Mouse (Mus musculus): ENCODE data around the gene Pla2g2d. TPM values are rescaled to one million over a fixed set of nuclear protein-coding genes. Genes with fewer than 3 reads are reported as not detected.

Gene Pla2g2d
- polyA plus RNA-seq (2016; fragmentation: Nextera tagmentation; extraction: Ambion mirVana): 0.05 and 0.06 TPM in 2 replicates

DNA sequence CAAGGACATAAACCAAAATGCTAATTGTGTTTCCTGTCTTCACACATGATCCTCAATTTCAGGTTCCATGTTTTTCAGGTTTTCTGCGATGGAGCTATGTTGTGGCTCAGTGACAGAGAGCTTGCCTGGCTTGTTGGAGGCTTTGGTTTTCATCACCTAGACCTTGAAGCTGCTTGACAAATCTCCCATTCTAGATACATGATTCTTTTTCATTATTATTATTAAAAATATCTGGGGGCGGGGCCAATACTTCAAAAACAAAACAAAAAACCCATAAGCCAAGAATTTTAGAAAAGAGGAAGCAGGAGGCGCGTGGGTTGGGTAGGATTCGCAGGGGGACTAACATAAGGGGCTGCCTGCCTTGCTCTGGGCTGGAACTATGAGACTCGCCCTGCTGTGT, at the start of gene Pla2g2d:
TSS of gene Pla2g2d (plus strand) at position 301 of the 400 bp plus-strand sequence.
- WGBS (ENCODE audit: insufficient replicate concordance): 47% methylated on average over 6 of the region's 6 CpGs
- Histone ChIP-seq H3K27ac (no peak within 1 kb of the TSS), H3K9ac (no peak within 1 kb of the TSS), H3K4me1 (no peaks in the 10 kb centered on the region), H3K9me3 (replicated peaks) (no peaks in the 10 kb centered on the region), H3K4me2 (no peak within 1 kb of the TSS), H3K27me3 (replicated peaks) (peaks cover 22% of the 10 kb centered on the region; the same call in 1 of the 2 replicates), H3K4me3 (no peak within 1 kb of the TSS), H3K36me3 (no peaks in the 10 kb centered on the region)
- ATAC-seq: no peak

- H3K4me2 ChIP-seq: no peak overlapping the region
- 47% methylated on average over 5 of the region's 5 CpGs for WGBS (ENCODE audit: insufficient replicate concordance)
- peak; percentile 18; the same call in 1 of the 2 replicates for ATAC-seq
- H3K27me3 ChIP-seq (replicated peaks): peaks cover 62% of the 10 kb centered on the region
- no peak overlapping the region for H3K9ac ChIP-seq
- no peaks in the 10 kb centered on the region for H3K9me3 ChIP-seq (replicated peaks)
- H3K4me3 ChIP-seq: no peak overlapping the region
- H3K36me3 ChIP-seq: no peaks in the 10 kb centered on the region
- no peak overlapping the region; the same call in 1 of the 2 replicates for H3K27ac ChIP-seq
- peaks cover 18% of the 10 kb centered on the region; the same call in 1 of the 2 replicates for H3K4me1 ChIP-seq
Observed at GRCm38 (mm10) chr4:138725751-138726150, 49.8 kb upstream of the Pla2g2d start.

GRCm38 (mm10) chr4:138729018-138729703, 46.4 kb upstream of the Pla2g2d start:
- H3K9ac ChIP-seq: no peak overlapping the region
- H3K9me3 ChIP-seq (replicated peaks): no peaks in the 10 kb centered on the region
- H3K27me3 ChIP-seq (replicated peaks): peaks cover 40% of the 10 kb centered on the region
- no peak overlapping the region for H3K27ac ChIP-seq
- no peak overlapping the region for H3K4me3 ChIP-seq
- no peak overlapping the region for H3K4me2 ChIP-seq
- ATAC-seq: no peak
- H3K4me1 ChIP-seq: peaks cover 13% of the 10 kb centered on the region; the same call in 1 of the 2 replicates
- WGBS (ENCODE audit: insufficient replicate concordance): 45% methylated on average over 9 of the region's 9 CpGs
- no peaks in the 10 kb centered on the region for H3K36me3 ChIP-seq

DNA sequence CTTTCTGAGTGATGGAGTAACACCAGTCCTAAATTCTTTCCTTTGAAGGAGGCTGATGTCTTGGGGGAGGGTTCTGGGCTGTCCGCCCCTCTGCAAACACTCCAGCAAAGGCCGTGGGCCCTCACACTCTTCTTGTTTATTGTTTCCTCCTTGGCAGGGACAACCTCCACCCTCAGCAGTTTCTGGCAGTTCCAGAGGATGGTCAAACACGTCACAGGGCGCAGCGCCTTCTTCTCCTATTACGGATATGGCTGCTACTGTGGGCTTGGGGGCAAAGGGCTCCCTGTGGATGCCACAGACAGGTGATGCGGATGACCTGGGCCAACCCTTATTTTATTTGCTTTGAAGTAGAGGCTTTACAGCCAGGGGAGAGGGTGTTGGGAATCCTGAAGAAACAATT, 41.4 kb upstream of the Pla2g2d start:
- Histone ChIP-seq H3K9me3 (replicated peaks) (no peaks in the 10 kb centered on the region), H3K36me3 (no peaks in the 10 kb centered on the region), H3K4me1 (no peaks in the 10 kb centered on the region), H3K9ac (no peak overlapping the region), H3K4me2 (no peak overlapping the region), H3K4me3 (no peak overlapping the region), H3K27ac (no peak overlapping the region), H3K27me3 (replicated peaks) (0 out of 2 replicates have a peak, but pooled peaks cover 7% of the 10 kb centered on the region)
- no peak for ATAC-seq
- 58% methylated on average over 7 of the region's 7 CpGs for WGBS (ENCODE audit: insufficient replicate concordance)

- Histone ChIP-seq H3K4me1 (no peaks in the 10 kb centered on the region), H3K27ac (no peak overlapping the region), H3K9me3 (replicated peaks) (no peaks in the 10 kb centered on the region), H3K36me3 (no peaks in the 10 kb centered on the region), H3K9ac (no peak overlapping the region), H3K27me3 (replicated peaks) (0 out of 2 replicates have a peak, but pooled peaks cover 7% of the 10 kb centered on the region), H3K4me2 (no peak overlapping the region), H3K4me3 (no peak overlapping the region)
- no peak for ATAC-seq
- WGBS (ENCODE audit: insufficient replicate concordance): 82% methylated on average over 4 of the region's 4 CpGs
Observed at GRCm38 (mm10) chr4:138734863-138735262, 40.7 kb upstream of the Pla2g2d start.

GRCm38 (mm10) chr4:138737031-138737430, 38.5 kb upstream of the Pla2g2d start, which contains the start of gene Ubxn10:
Gene Ubxn10, minus strand, starts transcription at chr4:138737167.
- H3K9me3 ChIP-seq (replicated peaks): no peaks in the 10 kb centered on the region
- no peak within 1 kb of the TSS for H3K4me2 ChIP-seq
- no peaks in the 10 kb centered on the region for H3K4me1 ChIP-seq
- no peaks in the 10 kb centered on the region for H3K36me3 ChIP-seq
- H3K4me3 ChIP-seq: no peak within 1 kb of the TSS
- H3K27ac ChIP-seq: no peak within 1 kb of the TSS
- 0 out of 2 replicates have a peak, but pooled peaks cover 15% of the 10 kb centered on the region for H3K27me3 ChIP-seq (replicated peaks)
- no peak within 1 kb of the TSS for H3K9ac ChIP-seq
- no peak for ATAC-seq
- 57% methylated on average over 7 of the region's 7 CpGs for WGBS (ENCODE audit: insufficient replicate concordance)

DNA sequence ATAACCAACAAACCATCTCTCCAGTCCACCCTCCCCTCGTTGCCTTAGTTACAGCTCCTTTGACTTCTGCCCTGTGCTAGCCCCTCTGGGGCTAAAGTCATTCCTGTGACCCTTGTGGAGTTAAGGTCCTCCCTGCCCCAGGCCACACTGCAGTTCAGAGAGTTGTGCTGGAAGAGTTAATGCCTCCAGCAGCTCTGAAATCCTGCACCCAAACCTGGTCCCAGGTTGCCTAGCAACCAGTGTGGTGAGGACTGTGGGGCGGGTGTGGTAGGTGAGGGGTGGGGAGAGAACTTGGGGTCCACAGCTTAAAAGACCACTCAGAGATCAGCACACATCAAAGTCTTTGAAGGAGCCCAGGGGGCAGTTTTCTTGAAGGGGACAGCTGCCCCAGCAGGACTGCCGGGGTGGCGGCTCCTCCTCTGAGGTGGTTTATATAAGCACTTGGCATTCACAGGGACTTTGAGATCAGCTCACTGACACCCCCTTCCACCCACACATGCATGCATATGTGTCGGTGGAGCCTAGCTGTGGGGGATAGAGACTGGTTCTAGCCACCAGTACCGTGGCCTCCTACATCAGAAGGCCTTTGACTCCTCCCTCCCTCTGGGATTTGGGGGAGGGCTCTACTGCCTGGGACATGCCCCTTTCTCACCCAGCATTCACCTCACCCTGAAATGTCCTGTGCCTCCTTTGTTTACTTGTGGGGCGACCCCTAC, 36.2 kb upstream of the Pla2g2d start:
- H3K27ac ChIP-seq: no peak overlapping the region
- no peaks in the 10 kb centered on the region for H3K36me3 ChIP-seq
- 31% methylated on average over 7 of the region's 7 CpGs for WGBS (ENCODE audit: insufficient replicate concordance)
- H3K9me3 ChIP-seq (replicated peaks): no peaks in the 10 kb centered on the region
- no peak overlapping the region for H3K4me3 ChIP-seq
- H3K9ac ChIP-seq: no peak overlapping the region
- no peak for ATAC-seq
- H3K4me1 ChIP-seq: no peaks in the 10 kb centered on the region
- no peak overlapping the region for H3K4me2 ChIP-seq
- H3K27me3 ChIP-seq (replicated peaks): 0 out of 2 replicates have a peak, but pooled peaks cover 15% of the 10 kb centered on the region

DNA sequence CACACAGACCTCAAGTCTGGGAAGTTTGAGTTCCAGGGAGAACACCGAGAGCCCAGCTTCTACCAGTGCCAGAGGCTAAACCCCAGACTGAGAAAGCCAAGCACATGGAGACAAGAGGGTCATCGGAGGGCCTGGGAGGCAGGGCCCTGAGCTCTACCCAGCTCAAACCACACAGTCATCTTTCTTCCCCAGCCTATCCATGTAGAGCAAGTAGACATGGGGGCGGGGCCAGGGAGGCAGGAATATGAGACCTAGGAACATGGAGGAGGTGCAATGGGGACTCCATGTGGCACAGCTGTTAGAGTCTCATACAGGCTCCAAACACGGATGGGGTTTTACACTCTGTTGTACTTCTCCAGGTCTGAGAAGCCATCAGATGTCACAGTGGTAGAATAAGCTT, 29.7 kb upstream of the Pla2g2d start:
- 49% methylated on average over 4 of the region's 4 CpGs for WGBS (ENCODE audit: insufficient replicate concordance)
- peaks cover 3% of the 10 kb centered on the region; the same call in 1 of the 2 replicates for H3K27me3 ChIP-seq (replicated peaks)
- H3K4me1 ChIP-seq: no peaks in the 10 kb centered on the region
- no peak for ATAC-seq
- no peak overlapping the region for H3K27ac ChIP-seq
- H3K9ac ChIP-seq: no peak overlapping the region
- no peaks in the 10 kb centered on the region for H3K9me3 ChIP-seq (replicated peaks)
- no peaks in the 10 kb centered on the region for H3K36me3 ChIP-seq
- no peak overlapping the region for H3K4me3 ChIP-seq
- no peak overlapping the region for H3K4me2 ChIP-seq

- WGBS (ENCODE audit: insufficient replicate concordance): 71% methylated on average over 9 of the region's 9 CpGs
Observed at GRCm38 (mm10) chr4:138746866-138747265, 28.7 kb upstream of the Pla2g2d start.

DNA sequence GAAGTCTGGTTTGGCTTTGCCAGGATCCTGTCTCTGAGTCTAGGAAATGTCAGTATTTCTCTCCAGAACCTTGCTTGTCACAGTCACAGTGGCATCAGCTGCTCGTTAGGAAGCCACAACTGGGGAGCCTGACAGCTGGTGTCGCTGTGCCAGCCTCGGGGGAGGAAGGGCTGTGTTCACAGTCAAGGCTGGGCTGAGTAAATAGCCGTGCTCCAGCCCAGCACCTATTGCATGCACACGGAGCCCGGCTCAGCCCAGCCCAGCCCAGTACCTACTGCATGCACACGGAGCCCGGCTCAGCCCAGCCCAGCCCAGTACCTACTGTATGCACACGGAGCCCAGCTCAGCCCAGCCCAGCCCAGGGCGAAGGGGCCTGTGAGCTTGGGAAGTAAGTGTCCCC, 27.7 kb upstream of the Pla2g2d start:
- Histone ChIP-seq H3K9ac (no peak overlapping the region), H3K4me3 (no peak overlapping the region), H3K9me3 (replicated peaks) (no peaks in the 10 kb centered on the region), H3K27me3 (replicated peaks) (peaks cover 3% of the 10 kb centered on the region; the same call in 1 of the 2 replicates), H3K27ac (no peak overlapping the region), H3K4me2 (no peak overlapping the region), H3K36me3 (no peaks in the 10 kb centered on the region), H3K4me1 (no peaks in the 10 kb centered on the region)
- no peak for ATAC-seq
- 50% methylated on average over 10 of the region's 10 CpGs for WGBS (ENCODE audit: insufficient replicate concordance)

More at GRCm38 (mm10) chr4:138746866-138747265, 28.7 kb upstream of the Pla2g2d start:
- Histone ChIP-seq H3K4me3 (no peak overlapping the region), H3K9ac (no peak overlapping the region), H3K27ac (no peak overlapping the region), H3K36me3 (no peaks in the 10 kb centered on the region), H3K4me1 (no peaks in the 10 kb centered on the region), H3K9me3 (replicated peaks) (no peaks in the 10 kb centered on the region), H3K27me3 (replicated peaks) (peaks cover 3% of the 10 kb centered on the region; the same call in 1 of the 2 replicates), H3K4me2 (no peak overlapping the region)
- no peak for ATAC-seq

GRCm38 (mm10) chr4:138748369-138749072, 27.0 kb upstream of the Pla2g2d start:
- H3K27ac ChIP-seq: no peak overlapping the region
- no peaks in the 10 kb centered on the region for H3K36me3 ChIP-seq
- H3K4me2 ChIP-seq: no peak overlapping the region
- H3K27me3 ChIP-seq (replicated peaks): peaks cover 3% of the 10 kb centered on the region; the same call in 1 of the 2 replicates
- no peaks in the 10 kb centered on the region for H3K9me3 ChIP-seq (replicated peaks)
- no peak overlapping the region for H3K4me3 ChIP-seq
- no peak for ATAC-seq
- H3K9ac ChIP-seq: no peak overlapping the region
- no peaks in the 10 kb centered on the region for H3K4me1 ChIP-seq
- WGBS (ENCODE audit: insufficient replicate concordance): 37% methylated on average over 8 of the region's 8 CpGs

Data from liver, embryonic 12.5 days (tissue).